Mouse (Mus musculus) heart, adult 2 months (tissue): ENCODE results near the gene Serpinf2. TPM values are rescaled to one million over a fixed set of nuclear protein-coding genes. Genes with fewer than 3 reads are reported as not detected.

Experiments
- DNase-seq, 2 experiments: peaks; one replicate each; pipeline ENCODE4 v3.0.0; 2021
- H3K27ac ChIP-seq: fragments of 200-600 bp; 2 replicates; pipeline ENCODE4 v1.8.1; 2022
- H3K27me3 ChIP-seq: fragments of 200-500 bp; 2 replicates; pipeline ENCODE4 v1.6.1; 2012; ENCODE audit warnings: mild to moderate bottlenecking, low read length, inconsistent platforms, mixed read lengths; ENCODE audit not compliant: control insufficient read depth, insufficient read depth
- H3K36me3 ChIP-seq: fragments of 200-500 bp; 2 replicates; pipeline ENCODE4 v1.6.1; 2012; ENCODE audit warnings: low read length, inconsistent platforms; ENCODE audit not compliant: control insufficient read depth, insufficient read depth
- H3K4me1 ChIP-seq: fragments of 200-500 bp; 2 replicates; pipeline ENCODE4 v1.6.1; 2011; ENCODE audit warnings: low read length; ENCODE audit not compliant: control insufficient read depth, insufficient read depth
- H3K4me3 ChIP-seq: fragments of 200-600 bp; 2 replicates; pipeline ENCODE4 v1.8.1; 2022
- H3K79me2 ChIP-seq: fragments of 200-500 bp; replicated peaks from 2 replicates; pipeline ENCODE4 v1.6.1; 2012; ENCODE audit warnings: mild to moderate bottlenecking, inconsistent platforms, low read length, moderate library complexity, mixed read lengths; ENCODE audit not compliant: control insufficient read depth, insufficient read depth
- H3K9ac ChIP-seq: fragments of 200-500 bp; 2 replicates; pipeline ENCODE4 v1.6.1; 2012; ENCODE audit warnings: low read depth, mild to moderate bottlenecking, control low read depth, inconsistent platforms, low read length, mixed read lengths
- CTCF ChIP-seq: fragments of 200-600 bp; IDR thresholded peaks from 2 replicates; pipeline ENCODE4 v1.8.1; 2022; ENCODE audit warnings: antibody characterized with exemption, mild to moderate bottlenecking, moderate library complexity
- EP300 ChIP-seq: fragments of 200-500 bp; IDR thresholded peaks from 2 replicates; pipeline ENCODE4 v1.6.1; 2011; ENCODE audit warnings: low read depth, low read length, control low read depth; ENCODE audit not compliant: insufficient read depth
- POLR2A ChIP-seq: fragments of 200-500 bp; IDR thresholded peaks from 2 replicates; pipeline ENCODE4 v1.6.1; 2011; ENCODE audit warnings: mild to moderate bottlenecking, low read depth, low read length, control low read depth; ENCODE audit not compliant: insufficient read depth
- WGBS: fragments of 180-500 bp; shearing (Covaris S2); methylation state at CpG from one replicate; pipeline ENCODE4 v1.1.7; 2018; 5-methylcytosine and 5-hydroxymethylcytosine counted together
- intact Hi-C: fragments of 180-260 bp; cut with DNase I; formaldehyde crosslinking; loops from one replicate; pipeline ENCODE4 v1.15.1; 2025
- polyA plus RNA-seq: library from polyadenylated mRNA; depleted of rRNA; stranded (reverse); fragments of >200 nt; gene quantifications from 2 replicates; pipeline ENCODE4 v1.2.3, GENCODE M21; 2012
- total RNA-seq, 2 experiments: library from RNA; stranded (reverse); gene quantifications; 2 replicates each; pipeline ENCODE4 v1.2.3; 2021

Gene Serpinf2
- total and polyA plus RNA-seq, 3 experiments = 0.18 TPM; not detected in 2

GRCm38 (mm10) chr11:75431307-75431706, 8.1 kb downstream of the Serpinf2 start:
- Histone ChIP-seq H3K4me3 (no peak overlapping the region), H3K36me3 (no peaks in the 10 kb centered on the region), H3K9ac (no peak overlapping the region), H3K27ac (no peak overlapping the region), H3K79me2 (no peaks in the 10 kb centered on the region), H3K27me3 (no peaks in the 10 kb centered on the region), H3K4me1 (no peaks in the 10 kb centered on the region)
- TF ChIP-seq EP300 (no peak), POLR2A (no peak), CTCF (no peak)
- WGBS = 64% methylated on average over 11 of the region's 11 CpGs
- peak; percentile 29 to 30 for DNase-seq
- intact Hi-C loops = no loop called here

- intact Hi-C loops = no loop called here
- 73% methylated on average over 9 of the region's 9 CpGs for WGBS
- no peaks in the 10 kb centered on the region for H3K79me2 ChIP-seq
- H3K4me1 ChIP-seq = no peaks in the 10 kb centered on the region
- no peak overlapping the region for H3K27ac ChIP-seq
- H3K4me3 ChIP-seq = no peak overlapping the region
- H3K9ac ChIP-seq = no peak overlapping the region
- TF ChIP-seq POLR2A (no peak), CTCF (no peak), EP300 (no peak)
- peak; percentile 16 to 36 for DNase-seq
- no peaks in the 10 kb centered on the region for H3K27me3 ChIP-seq
- H3K36me3 ChIP-seq = no peaks in the 10 kb centered on the region
These were observed 10.2 kb downstream of the Serpinf2 start for GRCm38 (mm10) chr11:75429019-75429705.

- H3K9ac ChIP-seq = no peak overlapping the region
- no peaks in the 10 kb centered on the region for H3K79me2 ChIP-seq
- H3K36me3 ChIP-seq = no peaks in the 10 kb centered on the region
- WGBS = 87% methylated on average over 3 of the region's 3 CpGs
- no peak for DNase-seq
- H3K4me3 ChIP-seq = no peak overlapping the region
- H3K4me1 ChIP-seq = no peaks in the 10 kb centered on the region
- intact Hi-C loops = no loop called here
- H3K27ac ChIP-seq = no peak overlapping the region
- TF ChIP-seq POLR2A (no peak), EP300 (no peak), CTCF (no peak)
- H3K27me3 ChIP-seq = no peaks in the 10 kb centered on the region
These were observed 14.9 kb downstream of the Serpinf2 start for GRCm38 (mm10) chr11:75424459-75424858.

GRCm38 (mm10) chr11:75424033-75424432, 15.4 kb downstream of the Serpinf2 start:
- no peak overlapping the region for H3K4me3 ChIP-seq
- no peaks in the 10 kb centered on the region for H3K79me2 ChIP-seq
- DNase-seq = no peak
- 84% methylated on average over 9 of the region's 9 CpGs for WGBS
- no peak overlapping the region for H3K27ac ChIP-seq
- H3K27me3 ChIP-seq = no peaks in the 10 kb centered on the region
- no peaks in the 10 kb centered on the region for H3K36me3 ChIP-seq
- H3K9ac ChIP-seq = no peak overlapping the region
- no peaks in the 10 kb centered on the region for H3K4me1 ChIP-seq
- intact Hi-C loops = no loop called here
- TF ChIP-seq CTCF (no peak), EP300 (no peak), POLR2A (no peak)

- intact Hi-C loops = no loop called here
These were observed 16.3 kb downstream of the Serpinf2 start for GRCm38 (mm10) chr11:75423091-75423490.

GRCm38 (mm10) chr11:75422013-75422792, 17.2 kb downstream of the Serpinf2 start, which contains the start of gene Serpinf1:
Serpinf1 (minus strand) TSS chr11:75422701.
- intact Hi-C loops = no loop called here
- Histone ChIP-seq H3K27me3 (no peaks in the 10 kb centered on the region), H3K36me3 (no peaks in the 10 kb centered on the region), H3K9ac (peak within 1 kb of the TSS; percentile 49), H3K27ac (peak within 1 kb of the TSS; percentile 40), H3K4me3 (peak within 1 kb of the TSS; percentile 12; the same call in 1 of the 2 replicates), H3K4me1 (no peaks in the 10 kb centered on the region), H3K79me2 (no peaks in the 10 kb centered on the region)
- WGBS = 51% methylated on average over 10 of the region's 10 CpGs
- DNase-seq = peak in 1 of 2 experiments; percentile 23
- TF ChIP-seq EP300 (no peak), CTCF (no peak), POLR2A (0 out of 2 replicates have a peak, but pooled peaks have one; percentile 24)

More at GRCm38 (mm10) chr11:75423091-75423490, 16.3 kb downstream of the Serpinf2 start:
- Histone ChIP-seq H3K27ac (no peak overlapping the region), H3K4me3 (no peak overlapping the region), H3K9ac (no peak overlapping the region), H3K36me3 (no peaks in the 10 kb centered on the region), H3K4me1 (no peaks in the 10 kb centered on the region), H3K27me3 (no peaks in the 10 kb centered on the region), H3K79me2 (no peaks in the 10 kb centered on the region)
- no peak for DNase-seq
- no peak for TF ChIP-seq CTCF
- TF ChIP-seq EP300 = no peak
- no peak for TF ChIP-seq POLR2A
- 94% methylated on average over 3 of the region's 3 CpGs for WGBS
